Mouse (Mus musculus): ENCODE data around the gene Atat1. TPM values are rescaled to one million over a fixed set of nuclear protein-coding genes. Genes with fewer than 3 reads are reported as not detected.
"Not testable (repeated sequence)": the region's sequence is repeated elsewhere in the genome, so short reads cannot be mapped to it uniquely, and the experiment has no call there.

The Atat1 gene
- 29.0 and 31.5 TPM in 2 replicates for total RNA-seq (2021)
- long read RNA-seq, experiment 1, transcript Atat1-202 (13 exons, 1,452 nt): major isoform, 7 of 24 reads
- long read RNA-seq, experiment 1, partial matches to known transcripts: 5 of 24 reads
- long read RNA-seq, experiment 1, other reads (novel, unspliced or antisense): 6 of 24 reads
- long read RNA-seq, experiment 2, transcript Atat1-202 (13 exons, 1,452 nt): major isoform, 8 of 18 reads
- long read RNA-seq, experiment 2, partial matches to known transcripts: 2 of 18 reads
- long read RNA-seq, experiment 2, other reads (novel, unspliced or antisense): 3 of 18 reads

DNA sequence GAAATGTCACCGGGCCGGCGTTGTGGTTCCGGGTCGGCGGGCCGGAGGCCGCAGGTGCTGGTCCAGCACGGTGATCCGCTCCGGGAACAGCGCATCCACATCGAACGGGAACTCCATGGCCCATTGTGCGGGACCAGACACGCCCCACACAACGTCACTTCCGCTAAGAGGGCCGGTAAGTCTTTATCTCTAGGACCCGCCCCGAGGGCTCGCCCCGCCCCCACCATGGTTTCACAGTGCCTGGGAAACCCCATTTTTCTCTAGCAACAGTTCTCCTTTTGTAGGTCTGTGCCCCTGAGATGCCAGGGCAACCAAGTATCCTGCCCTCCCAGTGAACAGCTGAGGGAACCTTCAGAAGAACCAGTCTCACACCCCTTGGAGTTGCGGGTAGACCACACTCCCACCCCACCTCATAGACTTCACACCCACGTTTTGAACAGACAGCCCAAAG lies at the start of gene Atat1:
Gene Atat1 (minus strand): TSS at position 157 of the 451 bp plus-strand sequence.
- peak; percentile 99 for DNase-seq

DNA sequence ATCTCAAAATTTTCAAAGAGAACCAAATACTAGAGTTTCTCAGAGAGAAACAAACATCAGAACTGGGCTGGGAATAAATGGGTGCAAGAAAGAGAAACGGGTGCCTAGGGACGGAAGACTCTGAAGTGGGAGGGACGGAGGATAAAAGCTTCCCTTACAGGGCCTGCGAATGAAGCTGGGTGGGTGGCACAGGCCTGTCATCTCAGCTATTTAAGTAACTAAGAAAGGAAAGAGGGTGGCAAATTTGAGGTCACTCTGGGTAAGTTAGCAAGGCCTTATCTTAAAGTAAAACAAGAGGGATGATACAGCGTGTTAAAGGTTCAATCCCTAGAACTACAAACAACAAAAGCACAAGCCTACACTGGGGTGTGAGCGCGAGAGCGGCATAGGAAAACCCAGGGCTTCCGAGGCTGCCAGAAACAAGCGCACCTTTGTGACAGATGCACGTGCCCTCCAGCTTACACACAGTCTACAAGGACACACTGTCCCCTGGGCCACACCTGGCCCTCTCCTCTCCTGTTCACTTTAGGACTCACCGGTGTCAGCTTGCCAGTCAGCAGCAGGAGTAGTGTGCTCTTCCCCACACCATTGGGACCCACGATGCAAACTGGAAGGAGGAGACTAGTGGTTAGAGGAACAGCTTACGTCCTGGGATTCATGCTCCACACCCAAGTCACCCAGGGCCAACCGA lies 48.8 kb upstream of the Atat1 start:
- DNase-seq: no peak

DNA sequence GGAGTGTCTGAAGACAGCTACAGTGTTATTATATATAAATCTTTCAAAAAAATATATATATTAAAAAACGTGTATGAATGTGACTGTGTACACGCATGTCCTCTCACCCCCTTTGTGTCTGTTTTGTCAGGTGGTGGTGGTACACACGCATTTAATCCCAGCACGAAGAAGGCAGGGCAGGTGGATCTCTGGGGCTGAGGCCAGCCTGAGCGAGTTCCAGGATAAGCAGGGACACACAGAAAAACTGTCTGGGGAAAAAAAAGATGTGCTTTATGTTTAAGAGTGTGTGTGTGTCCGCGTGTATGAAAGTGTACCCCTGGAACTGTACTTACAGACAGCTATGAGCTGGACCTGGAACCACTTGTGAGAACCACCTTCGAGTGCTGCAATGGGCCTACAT lies 44.8 kb upstream of the Atat1 start:
- DNase-seq: no peak

DNA sequence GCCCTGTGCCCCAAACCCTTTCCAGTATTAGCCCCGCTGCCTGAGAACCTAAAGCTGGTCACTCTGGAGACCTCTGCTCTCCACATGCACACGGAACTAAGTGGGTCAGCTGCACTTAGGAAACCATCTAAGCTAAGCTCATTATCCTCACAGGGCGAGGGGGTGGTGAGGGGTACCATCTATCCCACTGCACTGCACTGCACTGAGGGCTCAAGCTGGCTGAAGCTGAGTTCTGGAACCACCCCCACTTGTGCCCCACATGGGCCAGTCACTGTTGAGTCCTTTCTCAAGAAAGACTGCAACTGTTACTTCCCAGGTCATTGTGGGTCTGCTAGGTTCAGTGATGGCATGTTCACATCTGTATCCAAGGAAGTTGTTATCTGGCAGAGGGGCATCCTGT lies 42.7 kb upstream of the Atat1 start:
- DNase-seq: not testable (repeated sequence)

DNA sequence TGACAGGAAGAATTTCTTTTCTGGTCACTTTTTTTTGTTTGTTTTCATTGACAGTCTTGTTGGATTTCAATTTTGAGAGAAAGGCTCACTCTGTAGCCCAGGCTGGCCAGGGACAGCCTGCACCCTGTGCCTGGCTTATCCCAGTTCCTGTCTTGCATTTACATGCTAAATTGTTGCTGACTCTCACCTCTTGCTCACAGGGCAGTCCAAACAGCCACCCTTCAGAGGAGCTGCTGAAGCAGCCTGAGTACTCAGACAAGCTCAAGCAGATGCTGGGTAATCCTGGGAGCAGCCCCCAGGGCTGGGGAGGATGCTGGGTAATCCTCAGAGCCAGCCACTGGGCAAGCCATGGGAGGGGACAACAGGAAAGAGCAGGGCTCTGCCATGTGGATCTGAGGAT lies 41.1 kb upstream of the Atat1 start:
- not testable (repeated sequence) for DNase-seq

DNA sequence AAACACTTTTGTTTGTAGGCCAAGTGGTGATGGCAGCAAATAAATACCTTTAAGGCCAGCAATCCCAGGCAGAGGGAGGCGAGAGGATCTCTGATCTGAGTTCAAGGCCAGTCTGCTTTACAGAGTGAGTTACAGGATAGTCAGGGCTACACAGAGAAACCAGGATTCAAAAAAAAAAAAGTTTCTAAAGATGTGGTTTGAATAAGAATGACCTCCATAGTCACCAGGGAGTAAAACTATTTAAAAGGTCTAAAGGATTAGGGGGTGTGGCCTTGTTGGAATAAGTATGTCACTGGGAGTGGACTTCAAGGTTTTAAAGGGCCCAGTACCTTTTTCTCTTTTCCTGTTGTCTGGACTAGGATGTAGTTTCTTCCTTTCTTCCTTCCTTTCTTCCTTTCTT lies 30.1 kb upstream of the Atat1 start:
- no peak for DNase-seq

DNA sequence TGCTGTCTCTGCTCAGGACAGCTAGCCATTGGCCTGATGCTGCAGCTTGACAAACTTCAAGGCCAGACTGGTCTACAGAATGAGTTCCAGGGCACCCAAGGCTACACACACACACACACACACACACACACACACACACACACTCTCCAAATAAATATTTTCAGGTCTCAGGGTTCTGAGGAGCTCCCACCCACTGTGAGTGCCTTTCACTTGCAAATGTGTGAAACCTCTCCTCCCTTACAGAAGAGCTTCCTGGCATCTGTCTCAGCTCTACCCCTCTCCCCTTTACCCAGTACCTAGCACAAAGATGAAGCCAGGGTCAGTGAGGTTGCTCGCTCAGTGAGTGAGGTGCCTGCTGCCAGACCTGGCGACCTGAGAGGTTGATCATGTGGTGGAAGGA lies 29.2 kb upstream of the Atat1 start:
- DNase-seq: no peak

DNA sequence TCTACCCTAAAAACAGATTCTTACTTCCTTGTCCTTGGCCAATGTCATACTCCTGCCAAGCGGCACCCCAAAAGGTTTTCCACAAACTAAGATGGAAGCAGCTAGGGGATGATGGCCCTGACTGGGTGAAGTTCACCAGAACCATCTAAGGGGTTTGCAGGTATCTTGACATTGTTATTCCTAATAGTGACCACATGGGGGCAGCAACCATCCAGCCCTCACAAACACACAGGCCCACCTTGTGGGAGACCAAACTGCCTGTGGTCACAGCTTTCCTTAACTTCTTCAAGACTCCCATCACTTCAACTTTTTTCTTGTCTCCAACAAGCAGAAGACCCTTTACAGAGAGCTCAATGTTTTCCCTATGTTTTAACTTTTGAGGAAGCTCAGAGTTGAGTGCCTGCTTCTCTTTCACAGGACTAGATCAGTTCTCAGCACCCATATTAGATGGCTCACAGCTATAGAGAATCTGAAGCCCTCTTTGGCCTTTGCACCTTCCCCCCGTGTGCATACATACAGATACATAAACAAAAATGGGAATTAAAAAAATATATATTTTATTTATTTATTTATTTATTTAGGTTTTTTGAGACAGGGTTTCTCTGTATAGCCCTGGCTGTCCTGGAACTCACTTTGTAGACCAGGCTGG lies 27.9 kb upstream of the Atat1 start:
- peak; percentile 60 for DNase-seq

DNA sequence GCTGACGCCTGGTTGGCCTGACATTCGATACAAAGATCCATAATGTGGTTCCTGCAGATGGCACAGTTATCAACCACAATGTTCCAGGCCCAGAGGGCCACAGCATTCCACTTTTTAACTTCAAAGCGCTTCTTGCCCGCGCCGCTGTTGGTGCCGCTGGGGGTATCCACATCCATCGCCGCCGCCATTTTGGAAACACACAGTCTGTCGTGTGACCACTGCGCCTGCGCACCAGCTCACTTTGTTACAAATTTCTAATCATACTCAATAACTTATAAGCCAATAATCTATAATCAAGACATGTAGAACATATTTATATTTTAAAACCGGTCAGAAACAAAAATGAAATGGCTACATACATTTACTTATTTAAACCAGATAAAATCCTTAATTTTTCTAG lies 25.9 kb upstream of the Atat1 start:
- DNase-seq: not testable (repeated sequence)

DNA sequence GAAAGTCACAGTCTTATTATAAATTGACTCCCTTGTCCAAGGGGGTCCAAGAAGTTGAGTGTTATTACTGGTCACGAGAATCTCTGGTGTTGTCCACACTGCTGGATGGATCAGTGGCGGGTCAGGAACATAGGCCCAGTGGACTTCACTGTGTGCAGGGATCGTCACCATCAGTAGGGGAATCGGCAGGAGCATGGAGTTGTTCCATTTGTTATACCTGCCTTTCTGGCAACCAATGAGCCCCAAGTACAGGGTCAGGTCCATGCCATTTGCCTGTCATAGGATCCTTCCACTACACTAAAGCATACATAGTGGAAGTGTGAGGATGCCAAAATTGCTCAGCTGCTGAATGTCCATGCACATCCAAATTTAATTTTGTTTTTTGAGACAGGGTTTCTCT lies 22.7 kb upstream of the Atat1 start:
- DNase-seq: no peak

DNA sequence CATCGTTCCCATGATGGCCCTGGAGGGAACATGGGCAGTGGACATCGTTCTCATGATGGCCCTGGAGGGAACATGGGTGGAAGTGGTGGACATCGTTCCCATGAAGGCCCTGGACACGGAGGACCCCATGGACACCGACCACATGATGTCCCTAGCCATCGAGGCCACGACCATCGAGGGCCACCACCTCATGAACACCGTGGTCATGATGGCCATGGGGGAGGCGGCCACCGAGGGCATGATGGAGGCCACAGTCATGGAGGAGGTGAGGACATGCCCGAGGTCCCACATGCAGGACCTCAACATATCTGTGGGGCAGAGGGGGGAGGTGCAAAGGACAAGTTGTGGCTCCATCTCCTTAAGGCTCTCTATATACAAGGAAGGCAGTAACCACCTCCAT lies 20.8 kb upstream of the Atat1 start:
- no peak for DNase-seq

DNA sequence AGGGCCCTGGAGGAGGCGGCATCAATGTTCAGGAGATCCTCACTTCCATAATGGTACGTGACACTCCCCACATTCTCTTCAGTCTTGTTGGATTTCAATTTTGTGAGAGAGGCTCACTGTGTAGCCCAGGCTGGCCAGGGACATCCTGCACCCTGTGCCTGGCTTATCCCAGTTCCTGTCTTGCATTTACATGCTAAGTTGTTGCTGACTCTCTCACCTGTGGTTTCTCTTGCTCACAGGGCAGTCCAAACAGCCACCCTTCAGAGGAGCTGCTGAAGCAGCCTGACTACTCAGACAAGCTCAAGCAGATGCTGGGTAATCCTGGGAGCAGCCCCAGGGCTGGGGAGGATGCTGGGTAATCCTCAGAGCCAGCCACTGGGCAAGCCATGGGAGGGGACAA lies 19.7 kb upstream of the Atat1 start:
- DNase-seq: no peak

DNA sequence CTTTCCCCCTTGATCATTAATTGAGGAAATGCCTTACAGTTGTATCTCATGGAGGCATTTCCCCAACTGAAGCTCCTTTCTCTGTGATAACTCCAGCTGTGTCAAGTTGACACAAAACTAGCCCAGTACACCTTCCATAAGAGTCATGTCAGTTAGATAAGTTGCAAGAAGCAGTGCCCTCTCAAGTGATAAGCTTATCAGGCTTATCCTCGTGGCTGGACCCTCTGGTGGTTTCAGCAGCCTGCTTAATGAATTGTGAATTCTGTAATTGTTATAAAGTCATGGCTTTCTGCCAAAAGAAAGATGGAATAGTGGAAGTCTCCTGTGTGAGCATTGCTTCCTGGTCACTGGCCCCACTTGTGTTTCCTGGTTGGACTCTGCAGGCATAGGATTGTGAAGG lies 17.6 kb upstream of the Atat1 start:
- no peak for DNase-seq

DNA sequence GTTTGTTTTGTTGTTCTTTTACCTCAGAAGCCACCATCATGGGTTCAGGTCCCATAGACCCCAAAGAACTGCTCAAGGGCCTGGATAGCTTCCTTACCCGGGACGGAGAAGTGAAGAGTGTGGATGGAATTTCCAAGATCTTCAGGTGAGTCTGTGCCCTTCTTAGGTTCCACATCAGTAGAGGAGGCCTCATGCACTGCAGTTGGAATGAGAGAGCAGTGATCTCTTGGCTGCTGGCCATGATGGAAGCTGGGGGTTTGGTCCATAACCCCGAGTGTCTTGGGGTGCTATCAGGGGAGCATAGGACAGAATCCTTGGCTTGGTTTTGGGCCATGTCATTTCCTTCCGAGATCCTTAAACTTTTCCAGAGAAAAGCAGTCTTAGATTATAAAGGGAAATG lies 13.4 kb upstream of the Atat1 start:
- DNase-seq: peak; percentile 6

DNA sequence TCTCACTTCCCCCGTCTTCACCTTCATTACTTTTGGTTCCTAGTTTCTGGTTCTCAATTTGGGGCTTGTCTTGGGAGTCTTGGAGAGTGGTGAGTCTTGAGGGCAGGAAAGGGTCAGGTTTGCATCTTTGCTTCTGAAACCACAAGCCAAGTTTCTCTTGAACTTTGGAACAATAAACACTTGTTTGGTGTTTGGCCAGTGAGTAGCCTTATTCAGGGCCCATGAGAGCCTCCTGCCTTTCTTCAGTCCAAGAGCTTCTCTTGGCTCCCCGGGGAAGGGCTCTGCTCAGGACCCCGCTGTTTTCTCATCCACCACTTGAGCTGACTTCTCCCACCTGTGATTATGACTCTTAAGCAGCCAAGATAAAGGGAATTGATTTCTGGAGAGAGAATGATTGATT lies 12.7 kb upstream of the Atat1 start:
- DNase-seq: no peak

DNA sequence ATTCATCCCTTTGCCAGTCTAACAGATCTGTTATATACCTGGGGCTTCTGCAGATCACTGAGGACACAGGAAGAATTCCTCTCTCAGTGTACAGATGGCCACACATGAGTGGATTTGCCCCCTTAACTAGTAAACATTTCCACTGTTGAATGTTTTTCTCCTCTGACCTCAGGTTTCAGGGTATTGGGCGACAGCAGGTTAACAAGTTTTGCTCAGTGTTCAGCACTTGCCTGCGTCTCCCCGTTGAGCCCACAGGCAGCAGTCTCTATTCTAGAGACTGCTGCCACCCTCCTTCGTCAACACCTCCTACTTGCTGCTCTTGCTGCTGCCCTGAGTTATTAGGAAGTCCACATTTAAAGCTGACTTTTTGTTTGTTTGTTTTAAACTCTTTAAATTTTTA lies 11.8 kb upstream of the Atat1 start:
- no peak for DNase-seq

DNA sequence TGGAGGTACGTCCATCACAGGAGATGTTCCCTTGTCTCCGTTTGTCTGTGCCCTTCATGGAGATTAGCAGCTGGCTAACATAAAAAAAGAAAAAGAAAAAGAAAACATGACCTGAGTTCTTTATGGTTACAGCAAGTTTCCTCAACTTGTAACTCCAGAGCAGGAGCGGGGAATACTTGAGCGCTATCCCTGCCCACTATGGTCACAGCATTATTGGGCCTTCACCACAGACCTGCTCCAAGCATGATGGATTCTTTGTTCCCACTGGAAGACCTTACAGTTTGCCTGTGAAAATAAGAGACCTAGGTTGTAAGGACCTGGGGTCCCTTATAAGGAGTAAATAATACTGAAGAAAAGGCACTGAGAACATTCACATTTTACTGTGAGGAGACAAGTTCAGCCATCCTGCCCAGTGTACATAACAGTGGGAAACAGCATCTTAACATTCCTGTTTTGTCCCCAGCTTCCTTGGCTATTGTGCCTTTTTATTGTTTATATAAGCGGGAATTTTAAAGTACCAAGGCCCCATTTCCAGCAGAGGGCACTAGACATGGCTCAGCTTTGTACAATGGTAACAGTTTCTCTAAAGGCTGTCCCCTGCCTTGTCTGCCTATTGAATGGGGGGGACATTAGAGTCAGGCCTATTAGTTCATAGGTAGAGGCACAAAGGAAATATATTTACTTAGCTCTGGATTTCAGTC lies 11.1 kb upstream of the Atat1 start:
- peak; percentile 49 for DNase-seq

DNA sequence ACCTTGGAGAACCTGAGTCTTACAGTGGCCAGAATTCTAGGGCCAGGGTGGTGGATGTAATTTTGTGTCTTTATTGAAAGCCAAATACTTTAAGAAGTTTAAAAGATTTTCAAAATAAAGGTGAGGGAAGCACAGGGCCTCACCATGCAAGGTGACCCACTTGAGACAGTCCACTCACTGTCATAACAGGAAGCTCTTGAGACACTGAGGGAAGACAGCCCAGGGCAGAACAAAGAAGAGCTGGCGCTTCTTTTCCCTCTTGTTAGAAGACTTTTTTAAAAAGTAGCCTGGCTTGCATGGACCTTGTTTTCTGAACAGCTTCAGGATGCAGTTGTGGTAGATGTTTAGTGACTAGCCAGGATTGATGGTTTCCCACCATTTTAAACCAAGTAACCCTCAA lies 10.5 kb upstream of the Atat1 start:
- no peak for DNase-seq

DNA sequence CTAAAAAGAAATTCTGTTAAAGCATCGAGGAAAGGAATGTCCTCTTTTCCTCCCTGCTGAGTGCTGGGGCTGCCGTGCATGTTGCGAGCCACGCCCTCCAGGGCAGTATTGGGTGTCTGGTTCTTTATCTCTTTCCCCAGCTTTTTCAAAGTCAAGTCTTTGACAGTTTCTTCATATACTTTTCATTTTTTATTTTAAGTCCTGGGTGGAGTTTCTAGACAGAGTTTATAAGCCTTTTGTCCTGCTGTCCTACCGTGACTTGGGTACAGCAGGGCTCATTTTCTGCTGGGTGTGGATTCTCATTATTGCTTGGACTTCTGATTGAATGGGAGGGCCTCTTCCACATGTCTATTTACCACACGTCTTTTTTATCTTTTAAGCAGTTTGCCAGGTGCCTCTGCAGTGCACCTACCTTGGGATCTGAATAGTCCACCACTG lies 10.0 kb upstream of the Atat1 start:
- DNase-seq: no peak

DNA sequence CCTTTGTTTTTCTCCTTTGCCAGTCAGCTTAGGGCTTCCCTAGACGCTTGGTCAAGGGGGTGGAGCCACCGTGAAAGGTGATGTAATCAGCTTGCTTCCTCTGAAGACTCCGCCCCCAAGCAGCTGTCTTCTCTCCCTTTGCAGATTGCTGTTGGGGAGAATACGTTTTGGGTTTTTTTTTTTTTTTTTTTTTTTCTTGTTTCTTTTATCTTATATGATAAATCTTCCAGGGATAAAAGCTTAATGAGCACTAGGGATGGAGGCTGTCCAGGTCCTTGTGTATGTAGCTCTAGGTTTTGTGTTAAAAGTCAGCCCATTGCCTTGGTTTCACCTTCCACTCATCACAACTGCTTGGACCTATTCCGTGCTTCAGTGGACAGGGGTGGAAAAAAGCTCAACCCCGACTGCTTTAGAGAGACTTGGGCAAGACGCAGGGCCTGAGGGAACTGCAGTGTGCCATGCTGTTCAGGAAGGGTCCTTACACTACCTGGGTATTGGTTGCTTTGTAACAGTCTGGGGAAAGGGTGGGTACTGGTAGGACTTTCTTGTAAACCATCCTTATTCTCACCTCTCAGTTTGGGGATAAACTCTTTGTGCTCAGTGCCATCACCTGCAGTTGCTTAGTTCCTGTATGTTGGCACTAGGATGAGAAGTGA lies 9.3 kb upstream of the Atat1 start:
- peak; percentile 96 for DNase-seq

DNA sequence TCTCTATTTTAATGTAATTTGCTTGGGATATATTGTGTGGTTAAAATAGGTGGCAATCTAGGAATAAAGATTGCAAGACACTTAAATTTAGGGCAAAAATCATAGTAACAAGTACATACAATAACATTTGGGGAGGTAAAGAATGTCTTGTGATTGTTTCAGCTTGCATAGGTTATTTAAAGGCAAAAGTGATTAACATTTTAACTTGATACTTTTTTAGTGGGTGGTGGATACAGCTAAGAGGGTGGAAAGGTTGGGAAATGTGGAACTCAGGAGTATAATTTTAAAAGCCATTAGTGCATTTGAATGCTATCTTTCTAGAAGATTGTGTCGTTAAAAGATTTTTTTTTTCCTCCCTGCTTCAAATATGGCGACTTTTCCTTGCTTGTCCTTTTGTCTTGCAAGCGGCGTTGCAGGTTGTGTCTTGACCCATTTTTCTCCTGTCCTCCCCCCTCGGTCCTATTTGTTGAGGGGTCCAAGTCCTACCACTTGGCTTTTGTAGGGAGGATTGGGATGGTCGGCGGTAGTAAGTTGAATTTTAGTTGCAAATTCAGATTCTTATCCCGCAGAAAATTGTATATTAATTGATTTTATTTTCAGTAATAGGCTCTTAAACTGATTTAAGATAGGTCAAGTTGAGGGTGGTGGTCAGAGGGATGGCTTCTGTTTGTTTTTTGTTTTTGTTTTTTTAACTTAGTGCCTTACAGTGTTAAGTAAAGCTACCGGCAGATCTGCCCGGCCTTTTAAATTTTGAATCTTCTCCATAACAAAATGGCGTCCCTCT lies 8.6 kb upstream of the Atat1 start:
- DNase-seq: peak; percentile 64

All from adrenal gland, postnatal 14 days (tissue).